Mouse (Mus musculus): Measurements from ENCODE around the gene Gm12248.
"Not testable (repeated sequence)": the region's sequence is repeated elsewhere in the genome, so short reads cannot be mapped to it uniquely, and the experiment has no call there.

Gene Gm12248

GRCm38 (mm10) chr11:58102581-58103343, 9.8 kb upstream of the Gm12248 start:
- DNase-seq (ENCODE audit: low read depth), result peak; percentile 69

- DNase-seq (ENCODE audit: low read depth), result no peak
Measured at GRCm38 (mm10) chr11:58102146-58102545, 9.2 kb upstream of the Gm12248 start.

GRCm38 (mm10) chr11:58101194-58101720, 8.3 kb upstream of the Gm12248 start:
- DNase-seq (ENCODE audit: low read depth), result no peak

GRCm38 (mm10) chr11:58100006-58100405, 7.1 kb upstream of the Gm12248 start:
- no peak for DNase-seq (ENCODE audit: low read depth)

GRCm38 (mm10) chr11:58098366-58098720, 5.4 kb upstream of the Gm12248 start:
- peak; percentile 62 for DNase-seq (ENCODE audit: low read depth)

- peak; percentile 63 for DNase-seq (ENCODE audit: low read depth)
Measured at GRCm38 (mm10) chr11:58097621-58098365, 4.9 kb upstream of the Gm12248 start.

GRCm38 (mm10) chr11:58096821-58097620, 4.1 kb upstream of the Gm12248 start:
- peak; percentile 27 for DNase-seq (ENCODE audit: low read depth)

GRCm38 (mm10) chr11:58096160-58096559, 3.2 kb upstream of the Gm12248 start:
- peak; percentile 77 for DNase-seq (ENCODE audit: low read depth)

GRCm38 (mm10) chr11:58095561-58095960, 2.6 kb upstream of the Gm12248 start:
- no peak for DNase-seq (ENCODE audit: low read depth)

- no peak for DNase-seq (ENCODE audit: low read depth)
Measured at GRCm38 (mm10) chr11:58094766-58095165, 1.8 kb upstream of the Gm12248 start.

- no peak for DNase-seq (ENCODE audit: low read depth)
Measured at GRCm38 (mm10) chr11:58092541-58092940, 393 bp downstream of the Gm12248 start.

GRCm38 (mm10) chr11:58081716-58082115, 11.2 kb downstream of the Gm12248 start:
- DNase-seq (ENCODE audit: low read depth), result no peak

- no peak for DNase-seq (ENCODE audit: low read depth)
Measured at GRCm38 (mm10) chr11:58077270-58077669, 15.7 kb downstream of the Gm12248 start.

GRCm38 (mm10) chr11:58072978-58073377, 20.0 kb downstream of the Gm12248 start:
- DNase-seq (ENCODE audit: low read depth), result no peak

GRCm38 (mm10) chr11:58065025-58065424, 27.9 kb downstream of the Gm12248 start:
- DNase-seq (ENCODE audit: low read depth), result no peak

GRCm38 (mm10) chr11:58062586-58062985, 30.3 kb downstream of the Gm12248 start:
- no peak for DNase-seq (ENCODE audit: low read depth)

- not testable (repeated sequence) for DNase-seq (ENCODE audit: low read depth)
Measured at GRCm38 (mm10) chr11:58061218-58061617, 31.7 kb downstream of the Gm12248 start.

- DNase-seq (ENCODE audit: low read depth), result not testable (repeated sequence)
Measured at GRCm38 (mm10) chr11:58059752-58060151, 33.2 kb downstream of the Gm12248 start.

- peak; percentile 70 for DNase-seq (ENCODE audit: low read depth)
Measured at GRCm38 (mm10) chr11:58057455-58057854, 35.5 kb downstream of the Gm12248 start.

GRCm38 (mm10) chr11:58046438-58046837, 46.5 kb downstream of the Gm12248 start:
- peak; percentile 46 for DNase-seq (ENCODE audit: low read depth)

- no peak for DNase-seq (ENCODE audit: low read depth)
Measured at GRCm38 (mm10) chr11:58042861-58043431, 50.0 kb downstream of the Gm12248 start.

GRCm38 (mm10) chr11:58039027-58039426, 53.9 kb downstream of the Gm12248 start:
- DNase-seq (ENCODE audit: low read depth), result peak; percentile 47

Measured in naive thymus-derived CD4-positive, alpha-beta T cell, adult 2 months (primary cell).